Mouse (Mus musculus): ENCODE data around the gene Slc29a1.

The Slc29a1 gene

DNA sequence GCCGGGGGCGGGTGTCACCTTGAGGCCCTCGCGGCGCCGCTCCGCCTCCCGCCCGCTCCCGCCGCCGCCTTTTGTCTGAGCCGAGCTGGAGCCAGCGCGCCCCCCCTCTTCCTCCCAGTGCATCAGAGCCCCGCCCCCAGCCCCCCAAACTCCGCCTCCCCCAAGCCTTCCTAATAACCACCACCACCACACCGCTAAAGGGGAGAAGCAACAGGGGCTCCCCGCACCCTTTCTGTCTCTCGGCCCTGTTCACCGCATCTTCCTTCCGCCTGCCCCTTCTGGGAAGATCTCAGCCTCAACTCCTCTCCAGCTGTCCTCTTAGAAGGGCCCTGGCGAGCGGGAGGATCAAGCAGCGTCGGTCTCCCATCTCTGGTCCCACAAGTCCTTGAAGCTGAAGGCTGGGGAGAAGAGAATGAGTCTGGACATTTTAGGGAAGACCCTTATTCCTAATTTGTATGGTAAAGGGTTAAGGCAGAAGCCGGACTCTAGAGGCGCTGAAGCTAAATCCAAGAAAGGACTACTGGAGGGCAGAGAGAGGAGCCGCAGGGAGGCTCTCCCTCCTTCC, 49.7 kb downstream of the Slc29a1 start, which contains the start of gene Tmem151b:
Tmem151b (minus strand) TSS at position 61 of the 565 bp plus-strand sequence.
- DNase-seq, result peak; percentile 85 to 94

DNA sequence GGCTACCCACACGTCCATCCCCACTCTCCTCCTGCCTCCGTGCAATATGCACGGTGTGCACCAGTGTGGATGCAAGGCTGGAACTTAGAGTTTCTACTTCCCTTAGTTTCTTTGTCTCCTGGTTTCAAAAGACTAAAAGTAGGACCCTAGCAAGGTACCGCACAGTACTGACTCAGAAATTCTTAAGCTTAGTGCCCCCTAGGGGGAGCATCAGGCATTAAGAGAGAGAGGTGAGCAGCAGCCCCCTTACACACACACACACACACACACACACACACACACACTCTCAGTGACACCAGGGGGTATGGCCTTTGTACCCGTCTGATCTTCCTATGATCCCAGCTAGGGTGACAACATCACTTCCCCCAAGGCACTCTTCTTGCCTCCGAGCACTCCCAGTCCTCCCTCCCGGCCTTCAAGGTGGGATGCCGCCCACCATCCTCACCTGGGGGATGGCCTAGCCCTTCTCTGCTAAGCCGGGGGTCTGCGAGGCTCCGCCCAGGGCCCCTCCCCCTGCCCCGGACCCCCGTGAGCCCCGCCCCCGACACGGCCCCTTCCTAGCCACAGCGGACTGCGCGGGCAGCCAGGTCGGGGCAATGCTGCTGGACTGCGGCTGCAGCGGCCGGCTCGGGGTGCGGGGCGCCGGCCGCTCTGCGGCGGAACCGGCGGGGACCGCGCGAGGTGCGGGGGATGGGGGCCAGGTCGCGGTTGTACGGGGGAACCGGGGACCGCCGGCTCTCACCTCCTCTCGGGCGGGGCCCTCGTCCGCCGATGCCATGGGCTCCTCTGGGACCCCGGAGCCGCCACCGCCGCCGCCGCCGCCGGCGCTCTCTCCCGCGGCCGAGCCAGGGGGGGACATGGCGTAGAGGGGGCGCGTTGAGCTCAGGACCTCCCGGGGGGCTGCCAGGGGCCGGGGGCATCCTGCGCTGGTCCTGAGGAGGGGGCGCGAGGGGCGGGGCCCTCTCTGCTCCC, 50.6 kb downstream of the Slc29a1 start:
- peak; percentile 79 to 85 for DNase-seq

DNA sequence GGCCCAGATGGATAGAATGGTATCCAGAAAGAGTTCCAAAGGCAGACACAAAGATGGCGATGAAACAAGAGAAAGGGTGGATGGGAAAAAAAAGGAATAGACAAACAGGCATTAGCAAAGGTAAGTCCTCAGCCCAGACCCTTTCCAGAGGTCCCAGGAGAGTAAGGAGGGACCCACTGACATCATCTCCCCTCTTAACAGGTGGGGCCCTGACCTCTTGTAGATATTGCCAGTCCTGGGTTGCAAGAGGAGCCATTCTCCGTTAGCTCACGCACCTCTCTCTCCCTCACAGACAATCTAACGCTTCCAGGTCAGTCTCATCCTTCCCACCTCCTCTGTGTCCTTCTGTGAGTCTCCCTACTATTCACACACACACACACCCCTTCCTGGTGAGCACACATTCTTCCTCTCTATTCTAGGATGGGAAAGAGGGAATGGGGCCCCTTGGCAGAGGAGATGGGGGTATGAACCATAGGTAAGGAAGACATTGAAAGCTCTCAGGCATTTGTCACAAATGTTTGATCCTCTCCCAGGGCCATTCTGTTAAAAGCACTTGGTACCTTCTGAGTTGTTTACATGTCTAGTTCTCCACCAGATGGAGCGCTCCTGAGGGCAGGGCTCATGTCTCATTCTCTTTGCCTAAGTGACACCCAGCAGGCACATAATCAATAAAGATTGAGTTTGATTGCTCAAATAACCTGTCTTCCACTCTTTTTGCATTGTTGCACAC, 51.8 kb downstream of the Slc29a1 start:
- peak; percentile 69 to 71 for DNase-seq

DNA sequence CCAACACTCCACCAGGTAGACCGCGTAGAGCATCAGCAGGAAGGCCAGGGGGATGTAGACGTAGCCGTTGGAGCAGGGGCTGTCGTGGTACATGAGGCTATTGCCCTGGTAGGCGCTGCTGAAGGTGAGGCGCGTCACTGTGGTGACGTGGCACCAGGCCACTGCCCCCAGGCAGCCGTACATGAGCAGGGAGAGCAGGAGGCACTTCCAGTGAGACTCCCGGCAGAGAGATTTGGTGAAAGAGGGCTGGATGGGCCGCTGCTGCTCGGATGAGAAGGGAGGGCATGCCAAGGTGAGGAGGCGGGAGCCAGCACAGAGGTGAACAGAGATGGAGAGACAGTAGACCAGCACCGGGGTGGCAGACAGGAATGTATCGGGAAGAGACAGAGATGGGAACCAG, 52.5 kb downstream of the Slc29a1 start:
- DNase-seq, result peak; percentile 78 to 79

DNA sequence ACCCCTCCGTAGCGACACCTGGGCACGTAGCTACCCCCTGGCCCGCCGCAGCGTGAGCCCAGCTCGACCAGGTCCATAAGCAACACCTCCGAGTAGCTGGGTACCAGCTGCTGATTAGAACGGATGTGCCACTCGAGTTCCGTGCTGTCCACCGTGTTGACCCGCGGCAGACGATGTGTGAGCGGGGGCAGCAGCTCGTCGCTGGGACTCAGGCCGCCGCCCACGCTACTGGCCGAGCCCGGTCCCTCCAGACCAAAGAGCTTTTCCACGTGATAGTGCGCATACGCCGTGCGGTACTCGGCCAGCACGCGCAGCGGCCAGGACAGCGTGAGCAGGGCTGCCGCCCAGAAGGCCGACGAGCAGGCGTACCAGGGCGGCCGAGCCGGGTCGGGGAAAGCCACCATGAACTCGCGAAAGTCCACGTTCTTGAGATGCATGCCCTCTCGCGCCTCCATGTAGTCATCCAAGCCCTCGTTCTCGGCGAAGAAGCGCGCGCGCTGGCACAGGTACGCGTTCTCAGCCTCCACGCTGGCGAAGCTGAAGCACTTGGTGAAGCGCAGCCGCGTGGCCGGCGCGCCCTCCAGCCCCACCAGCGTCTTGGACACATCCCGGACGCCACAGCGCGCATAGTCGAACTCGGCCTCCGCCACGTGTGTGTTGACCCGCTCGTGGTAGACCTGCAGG, 54.0 kb downstream of the Slc29a1 start:
- DNase-seq, result peak; percentile 72 to 80

DNA sequence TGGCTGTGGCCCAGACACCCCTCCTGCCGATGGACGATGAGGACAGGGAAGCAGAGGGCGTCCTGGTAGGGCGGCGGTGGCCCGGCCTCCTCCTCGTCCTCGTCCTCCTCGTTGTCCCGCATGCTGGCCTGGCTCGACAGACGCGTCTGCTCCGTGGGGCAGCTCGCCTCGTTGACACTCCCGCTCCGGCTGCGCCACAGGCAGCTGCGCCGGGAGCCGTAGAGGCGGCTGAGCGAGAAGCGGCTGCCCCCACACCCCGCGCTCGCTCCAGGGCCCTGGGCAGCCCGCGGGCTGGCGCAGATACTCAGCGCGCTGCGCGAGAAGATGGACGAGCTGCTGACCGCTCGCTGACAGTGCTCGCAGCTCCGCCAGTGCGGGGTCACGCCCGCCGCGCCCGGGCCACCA, 54.5 kb downstream of the Slc29a1 start:
- peak in 1 of 2 experiments; percentile 77 for DNase-seq

DNA sequence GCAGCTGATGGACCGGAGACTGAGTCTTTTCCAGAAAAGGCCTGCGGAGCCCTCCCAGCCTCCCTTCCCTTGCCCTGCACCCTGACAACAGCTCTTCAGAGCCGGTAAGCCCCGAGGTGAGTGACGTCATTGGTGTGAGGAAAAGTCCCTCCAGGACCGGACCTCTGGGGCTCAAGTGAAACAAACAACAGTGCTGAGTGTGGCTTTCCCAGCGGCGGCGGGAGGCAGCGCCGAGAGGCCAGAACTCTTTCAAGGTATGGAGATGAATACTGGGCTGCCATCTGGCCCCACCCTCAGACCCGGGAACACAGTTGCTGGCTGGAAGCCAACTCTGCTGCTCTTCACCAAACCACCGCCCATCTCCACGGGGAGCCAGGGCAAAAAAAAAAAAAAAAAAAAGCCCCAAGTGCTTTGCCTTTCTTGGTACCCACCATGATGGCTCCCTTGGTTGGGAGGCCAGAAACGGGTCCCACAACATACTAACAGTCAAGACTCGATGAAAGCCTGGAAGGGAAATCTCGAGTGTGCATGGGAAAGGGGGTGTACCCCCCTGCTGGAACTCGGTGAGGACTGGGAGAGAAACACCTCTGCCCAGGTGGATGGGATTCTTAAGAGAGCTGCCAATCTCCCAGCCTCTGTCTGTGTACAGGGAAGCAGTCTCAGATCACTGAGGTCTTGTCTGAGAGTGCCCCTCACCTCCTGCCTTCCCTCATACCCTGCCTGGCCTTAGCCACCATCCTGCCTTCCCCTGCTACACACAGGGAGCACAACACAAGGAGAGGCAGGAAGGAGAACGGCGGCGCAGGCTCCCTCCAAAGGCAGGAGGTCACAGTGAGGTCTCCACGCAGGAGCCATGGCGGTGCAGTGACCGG, 55.2 kb downstream of the Slc29a1 start:
- DNase-seq, result peak; percentile 69 to 77

DNA sequence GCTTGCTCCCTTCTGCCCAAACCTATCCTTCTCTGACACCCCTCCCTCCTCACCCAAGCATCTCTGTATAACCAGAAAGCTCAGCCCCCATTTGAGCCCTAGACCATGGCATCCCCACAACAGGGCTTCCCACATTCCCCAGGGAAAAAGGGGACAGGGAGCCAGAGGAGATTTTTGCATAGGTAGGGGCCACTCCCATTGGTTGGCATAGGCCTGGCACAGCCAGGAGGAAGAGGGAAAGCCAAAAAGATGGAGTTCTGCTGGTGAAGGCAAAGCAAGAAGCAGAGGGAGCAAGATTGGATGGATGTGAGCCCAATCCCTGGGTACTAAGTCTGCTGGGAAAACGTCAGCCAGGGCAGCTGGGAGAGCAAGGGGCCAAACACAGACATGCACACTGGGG, 56.3 kb downstream of the Slc29a1 start:
- DNase-seq, result no peak

DNA sequence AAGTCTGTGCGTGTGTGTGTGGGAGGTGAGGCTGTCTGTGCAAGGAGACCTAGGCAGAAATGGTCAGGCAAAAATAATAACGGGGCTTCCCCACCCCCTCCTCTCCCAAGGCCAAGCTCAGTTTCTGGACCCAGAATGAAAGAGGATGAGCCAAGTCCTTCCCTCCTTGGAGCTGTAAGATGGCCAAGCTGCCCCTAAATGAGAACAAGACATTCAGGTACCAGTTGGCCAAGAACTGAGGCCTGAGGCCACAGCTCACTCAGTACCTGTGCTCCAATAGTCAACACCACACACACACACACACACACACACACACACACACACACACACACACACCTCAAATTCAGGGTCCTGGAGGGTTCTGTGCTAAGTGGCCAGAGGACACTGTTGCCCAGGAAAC, 56.7 kb downstream of the Slc29a1 start:
- peak; percentile 71 to 76 for DNase-seq

DNA sequence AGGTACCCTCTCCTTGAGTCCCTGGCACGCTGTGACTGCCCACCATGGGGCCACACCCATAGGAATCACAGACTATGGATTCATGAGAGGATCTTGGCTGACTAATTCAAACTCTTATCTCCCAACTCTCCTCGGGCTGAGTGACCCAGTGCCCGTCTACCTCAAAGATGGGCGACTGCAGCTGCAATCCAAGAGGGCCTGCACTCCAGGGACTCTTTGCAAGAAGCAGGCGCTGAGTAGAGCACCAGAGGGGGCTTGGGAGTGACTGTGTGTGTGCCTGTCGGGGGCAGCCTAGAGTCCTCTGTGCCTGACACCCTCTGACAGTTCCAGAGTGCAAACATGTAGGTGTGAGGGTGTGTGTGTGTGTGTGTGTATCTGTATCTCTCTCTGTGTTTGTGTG, 57.3 kb downstream of the Slc29a1 start:
- DNase-seq, result peak in 1 of 2 experiments; percentile 35

DNA sequence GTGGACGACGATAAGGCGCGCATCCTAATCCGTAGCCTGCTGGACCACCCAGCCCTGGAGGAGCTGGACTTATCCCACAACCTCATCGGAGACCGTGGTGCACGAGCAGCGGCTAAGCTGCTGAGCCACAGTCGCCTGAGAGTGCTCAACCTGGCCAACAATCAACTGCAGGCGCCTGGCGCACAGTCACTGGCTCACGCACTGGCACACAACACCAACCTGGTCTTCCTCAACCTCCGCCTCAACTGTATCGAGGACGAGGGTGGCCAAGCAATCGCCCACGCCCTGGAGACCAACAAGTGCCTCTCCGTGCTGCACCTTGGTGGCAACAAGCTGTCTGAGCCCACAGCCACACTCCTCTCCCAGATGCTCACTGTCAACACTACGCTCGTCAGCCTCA, 59.7 kb downstream of the Slc29a1 start:
- peak; percentile 51 to 55 for DNase-seq

DNA sequence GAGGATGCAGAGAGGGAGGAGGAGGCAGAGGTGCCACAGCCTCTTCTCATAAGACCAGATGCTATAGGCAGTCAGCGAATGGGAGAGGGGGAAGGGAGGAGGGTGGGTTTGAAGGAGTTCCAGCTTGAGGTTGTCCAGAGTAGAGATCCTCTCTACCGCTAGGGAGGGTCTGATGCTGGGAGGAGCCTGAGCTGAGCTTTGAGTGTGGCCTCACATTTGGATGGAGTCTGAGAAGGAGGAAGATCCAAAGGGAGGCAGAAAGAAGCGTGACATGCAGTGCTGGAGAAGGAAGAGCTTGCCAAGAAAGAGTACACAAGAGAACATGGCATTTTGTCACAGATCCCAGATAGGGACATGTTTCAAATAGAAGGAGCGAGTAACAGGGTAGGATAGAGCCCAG, 61.0 kb downstream of the Slc29a1 start:
- no peak for DNase-seq

DNA sequence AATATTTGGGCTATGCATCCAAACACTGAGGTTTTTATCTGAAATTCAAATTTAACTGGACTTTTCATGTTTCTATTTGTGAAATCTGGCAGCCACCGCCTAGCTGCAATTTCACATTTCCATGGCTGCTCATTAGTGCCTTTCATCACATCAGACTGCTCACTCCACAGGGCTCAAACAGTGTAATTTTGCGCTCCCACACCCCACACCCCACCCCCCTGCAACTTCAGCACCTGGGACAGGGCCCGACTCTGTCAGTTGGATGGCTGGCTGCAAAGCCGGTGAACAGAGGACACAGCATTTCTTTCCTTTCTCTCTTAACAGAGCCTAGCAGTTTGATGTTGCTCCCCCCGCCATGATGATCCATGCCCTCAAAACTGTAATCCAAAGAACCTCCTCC, 63.1 kb downstream of the Slc29a1 start:
- DNase-seq, result no peak
